Mouse (Mus musculus): ENCODE measurements around the gene Rgl2.
"Not testable (repeated sequence)": the region's sequence is repeated elsewhere in the genome, so short reads cannot be mapped to it uniquely, and the experiment has no call there.

The Rgl2 gene

GRCm38 (mm10) chr17:33929371-33930279 is at the start of gene Rgl2:
Gene Rgl2, plus strand, starts transcription at chr17:33929543.
- peak; percentile 89 for DNase-seq (ENCODE audit: low spot score)

- not testable (repeated sequence) for DNase-seq (ENCODE audit: low spot score)
Measured at GRCm38 (mm10) chr17:33884320-33884719, 45.0 kb upstream of the Rgl2 start.

- not testable (repeated sequence) for DNase-seq (ENCODE audit: low spot score)
Measured at GRCm38 (mm10) chr17:33887802-33888201, 41.5 kb upstream of the Rgl2 start.

GRCm38 (mm10) chr17:33888230-33888629 is 41.1 kb upstream of the Rgl2 start:
- DNase-seq (ENCODE audit: low spot score): not testable (repeated sequence)

- not testable (repeated sequence) for DNase-seq (ENCODE audit: low spot score)
Measured at GRCm38 (mm10) chr17:33889941-33890532, 39.3 kb upstream of the Rgl2 start.

GRCm38 (mm10) chr17:33890533-33891059 is 38.7 kb upstream of the Rgl2 start, which contains the start of gene Kifc1:
Gene Kifc1, minus strand, starts transcription at chr17:33890661.
- DNase-seq (ENCODE audit: low spot score): peak; percentile 100

GRCm38 (mm10) chr17:33891357-33891756 is 38.0 kb upstream of the Rgl2 start:
- no peak for DNase-seq (ENCODE audit: low spot score)

- not testable (repeated sequence) for DNase-seq (ENCODE audit: low spot score)
Measured at GRCm38 (mm10) chr17:33891892-33892291, 37.5 kb upstream of the Rgl2 start.

- no peak for DNase-seq (ENCODE audit: low spot score)
Measured at GRCm38 (mm10) chr17:33892429-33892828, 36.9 kb upstream of the Rgl2 start.

- not testable (repeated sequence) for DNase-seq (ENCODE audit: low spot score)
Measured at GRCm38 (mm10) chr17:33893011-33893410, 36.3 kb upstream of the Rgl2 start.

- DNase-seq (ENCODE audit: low spot score): peak; percentile 48
Measured at GRCm38 (mm10) chr17:33897114-33897794, 32.1 kb upstream of the Rgl2 start.

- not testable (repeated sequence) for DNase-seq (ENCODE audit: low spot score)
Measured at GRCm38 (mm10) chr17:33898193-33898592, 31.1 kb upstream of the Rgl2 start.

- no peak for DNase-seq (ENCODE audit: low spot score)
Measured at GRCm38 (mm10) chr17:33899642-33900041, 29.7 kb upstream of the Rgl2 start.

GRCm38 (mm10) chr17:33900281-33900988 is 28.9 kb upstream of the Rgl2 start:
- no peak for DNase-seq (ENCODE audit: low spot score)

- DNase-seq (ENCODE audit: low spot score): no peak
Measured at GRCm38 (mm10) chr17:33900989-33901314, 28.4 kb upstream of the Rgl2 start.

- no peak for DNase-seq (ENCODE audit: low spot score)
Measured at GRCm38 (mm10) chr17:33901653-33902052, 27.7 kb upstream of the Rgl2 start.

GRCm38 (mm10) chr17:33902079-33902478 is 27.3 kb upstream of the Rgl2 start:
- no peak for DNase-seq (ENCODE audit: low spot score)

- DNase-seq (ENCODE audit: low spot score): no peak
Measured at GRCm38 (mm10) chr17:33902491-33902890, 26.9 kb upstream of the Rgl2 start.

GRCm38 (mm10) chr17:33903911-33904651 is 25.3 kb upstream of the Rgl2 start:
- DNase-seq (ENCODE audit: low spot score): not testable (repeated sequence)

GRCm38 (mm10) chr17:33904835-33905234 is 24.5 kb upstream of the Rgl2 start, which contains the start of gene Platr17:
Gene Platr17, plus strand, starts transcription at chr17:33905135.
- DNase-seq (ENCODE audit: low spot score): not testable (repeated sequence)

Data from lung, postnatal 25 days (tissue).